Mouse (Mus musculus): Measurements from ENCODE around the gene Elf2.

Gene Elf2

DNA sequence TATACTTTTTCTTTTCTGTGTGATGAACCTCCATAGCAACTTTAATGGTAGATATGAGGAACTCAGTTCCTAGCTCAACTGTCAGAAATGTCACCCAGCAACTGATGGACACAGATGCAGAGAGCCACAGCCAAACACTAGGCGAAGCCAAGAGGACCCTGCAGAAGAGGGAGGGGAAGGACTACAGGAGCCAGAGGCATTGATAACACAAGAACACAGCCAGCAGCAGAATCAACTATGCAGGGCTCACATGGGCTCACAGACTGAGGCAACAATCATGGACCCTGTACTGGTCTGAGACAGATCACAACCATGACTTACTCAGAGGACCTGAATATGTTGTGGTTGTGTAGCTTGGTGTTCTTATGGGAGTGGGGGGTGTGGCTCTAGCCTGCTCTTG lies 56.1 kb downstream of the Elf2 start:
- in situ Hi-C loops (cut with MboI, MseI): loop anchor here (5.0 kb wide), 1 partner anchor 458 kb away; no protein-coding TSS in a partner anchor

DNA sequence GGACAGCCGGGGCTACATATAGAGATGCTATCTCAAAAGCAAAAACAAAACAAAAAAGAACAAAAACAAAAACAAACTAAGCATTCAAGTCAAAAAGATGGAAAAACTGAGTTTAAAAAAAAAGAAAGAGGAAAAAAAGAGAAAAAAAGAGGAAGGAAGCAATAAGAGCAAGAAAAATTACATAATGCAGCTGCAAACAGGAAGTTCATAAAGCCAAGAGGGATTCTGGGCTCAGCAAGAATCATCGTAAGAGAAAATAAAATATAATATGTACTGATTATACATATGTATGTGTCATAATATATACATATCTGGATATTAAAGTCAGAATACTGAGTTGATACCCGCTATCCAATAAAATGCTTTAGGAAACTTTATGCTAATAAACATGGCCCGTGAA lies 58.7 kb downstream of the Elf2 start:
- in situ Hi-C loops (cut with MboI, MseI): loop anchor here (5.0 kb wide), 1 partner anchor 461 kb away; no protein-coding TSS in a partner anchor

DNA sequence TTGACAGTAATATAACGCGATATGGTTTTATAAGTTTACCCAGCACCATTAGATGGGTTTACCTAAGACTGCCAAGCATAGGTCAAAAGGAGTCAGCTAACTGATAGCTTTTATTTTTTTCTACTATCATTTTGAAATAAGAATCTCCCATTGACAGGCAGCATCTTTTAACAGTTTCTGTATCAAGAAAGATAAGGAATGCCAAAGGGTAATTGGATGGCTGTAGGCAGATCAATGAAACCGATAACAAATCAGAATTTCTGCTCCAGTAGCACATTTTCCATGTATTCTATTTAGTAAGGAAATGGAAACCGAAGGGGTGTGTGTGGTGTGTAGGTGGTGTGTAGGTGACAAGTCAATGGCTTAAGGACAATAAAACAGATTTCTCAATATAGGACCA lies 62.0 kb downstream of the Elf2 start:
- in situ Hi-C loops (cut with MboI, MseI): no loop called here

DNA sequence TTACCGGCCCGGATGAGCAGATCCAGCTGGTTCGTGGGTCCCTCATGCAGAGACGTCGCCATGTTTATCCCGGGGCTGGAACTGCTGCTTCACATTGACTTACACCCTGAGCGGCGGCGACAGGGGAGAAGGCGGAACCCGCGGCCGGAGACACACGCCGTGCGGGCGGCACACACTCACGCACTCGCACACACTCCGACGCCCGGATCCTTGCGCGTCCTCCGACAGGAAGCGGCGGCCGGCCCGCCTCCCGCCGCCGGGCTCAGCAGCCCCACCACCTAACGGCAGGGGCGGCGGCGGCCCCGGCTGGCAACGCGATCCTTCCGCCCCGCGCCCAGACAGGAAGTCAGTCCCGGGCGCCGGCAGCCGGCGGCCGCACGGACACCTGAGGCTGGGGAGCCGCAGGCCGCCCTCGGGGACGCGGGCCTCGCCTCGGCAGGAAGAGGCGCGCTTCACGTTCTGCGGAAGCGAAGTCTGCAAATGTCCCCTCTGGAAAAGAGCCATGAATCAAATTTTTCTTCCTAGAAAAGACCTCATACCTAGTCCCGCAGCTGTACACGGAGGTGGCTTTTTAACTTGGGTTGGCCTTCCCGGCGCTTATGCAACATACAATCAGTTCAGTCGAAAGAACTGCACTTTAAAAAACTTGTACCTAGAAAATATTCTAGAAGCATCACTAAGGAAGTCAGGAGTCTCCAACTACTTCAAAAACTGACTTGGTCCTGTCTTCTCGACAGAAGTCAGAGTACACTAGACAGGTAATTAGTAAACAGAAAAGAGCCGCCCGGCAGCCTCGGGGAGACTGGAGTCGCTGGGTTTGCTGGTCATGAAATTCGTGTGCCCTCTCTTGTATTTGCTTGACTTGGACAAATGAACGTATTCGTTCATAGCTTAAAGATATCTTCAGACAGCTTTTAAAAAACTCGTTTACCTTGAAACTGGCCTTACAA lies 63.0 kb downstream of the Elf2 start:
- in situ Hi-C loops (cut with MboI, MseI): no loop called here

GRCm38 (mm10) chr3:51276421-51277111 lies 63.9 kb downstream of the Elf2 start:
- in situ Hi-C loops (cut with MboI, MseI): no loop called here

DNA sequence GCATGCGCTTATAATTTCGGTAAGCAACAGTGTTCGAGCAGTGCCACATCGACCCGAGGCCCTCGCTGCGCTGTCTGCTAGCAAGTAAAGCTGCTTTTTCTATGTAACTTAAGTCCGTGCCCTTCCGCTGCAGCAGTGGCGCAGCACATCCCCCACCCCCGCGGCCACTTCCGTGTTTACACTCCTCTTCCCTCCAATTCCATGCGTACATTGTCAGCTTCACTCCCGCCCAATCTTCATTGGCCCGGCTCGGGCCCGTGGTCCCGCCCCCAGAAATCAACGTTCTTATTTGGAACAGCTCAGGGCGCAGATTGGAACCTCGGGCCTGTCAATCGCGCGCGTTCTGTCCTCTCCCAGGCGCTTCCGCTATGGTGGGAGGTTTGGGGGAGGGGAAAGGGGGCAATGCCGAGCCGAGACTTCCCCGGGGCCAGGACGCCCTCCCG lies 64.5 kb downstream of the Elf2 start:
- in situ Hi-C loops (cut with MboI, MseI): no loop called here

DNA sequence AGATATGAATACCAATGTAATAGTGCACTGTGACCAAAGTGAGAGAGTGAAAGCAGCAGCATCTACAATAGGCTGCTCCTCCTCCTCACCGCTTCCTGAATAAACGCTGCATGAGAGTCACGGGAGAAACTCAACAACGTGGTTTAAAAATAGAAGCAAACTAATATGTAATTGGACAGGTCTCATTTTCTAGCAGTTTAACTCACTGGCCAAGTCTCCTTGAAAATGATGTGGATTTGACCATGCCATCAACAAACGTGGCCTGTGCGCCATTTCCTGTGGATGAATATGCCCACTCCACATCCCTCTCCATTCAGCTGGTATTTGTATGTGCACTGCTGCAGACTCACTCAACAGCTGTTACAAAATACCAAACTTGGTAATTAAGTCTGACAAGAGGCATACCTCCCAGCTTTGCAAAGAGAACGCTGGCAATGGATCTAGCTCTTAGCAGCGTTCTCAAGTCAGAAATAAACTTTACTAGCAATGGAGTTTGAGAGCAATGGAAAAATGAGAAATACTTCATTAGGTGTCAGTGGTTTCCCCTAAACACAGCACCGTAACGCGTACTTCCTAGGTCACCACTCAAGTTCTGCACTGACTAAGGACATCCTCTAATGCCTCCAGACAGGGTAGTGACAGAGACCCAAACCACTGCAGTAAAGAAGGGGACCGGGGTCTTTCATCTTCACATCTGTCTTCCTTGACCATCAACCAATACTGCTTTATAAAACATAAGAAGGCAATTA lies 70.2 kb downstream of the Elf2 start:
- in situ Hi-C loops (cut with MboI, MseI): no loop called here

DNA sequence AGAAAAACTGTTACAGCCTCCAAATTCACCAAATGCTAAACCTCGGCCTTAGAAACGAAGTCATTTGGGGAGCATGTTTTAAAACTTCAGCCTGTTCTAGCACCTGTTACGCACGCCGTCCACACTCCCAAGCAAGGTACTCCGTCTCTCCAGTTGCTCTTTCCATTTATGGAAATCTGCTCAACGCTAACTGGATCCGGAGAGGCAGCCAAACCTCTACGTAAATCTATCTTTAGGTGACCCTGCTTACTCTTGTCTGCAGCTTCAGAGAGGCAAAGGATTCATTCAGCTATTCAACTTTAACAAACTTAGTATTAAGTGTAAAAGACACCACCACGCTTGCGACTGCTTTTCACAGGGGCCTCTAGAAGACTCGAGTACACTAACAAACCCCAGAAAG lies 72.0 kb downstream of the Elf2 start:
- in situ Hi-C loops (cut with MboI, MseI): no loop called here

- in situ Hi-C loops (cut with MboI, MseI): no loop called here
These were observed 77.5 kb downstream of the Elf2 start for GRCm38 (mm10) chr3:51262942-51263341.

GRCm38 (mm10) chr3:51258070-51258469 lies 82.4 kb downstream of the Elf2 start:
- in situ Hi-C loops (cut with MboI, MseI): no loop called here

DNA sequence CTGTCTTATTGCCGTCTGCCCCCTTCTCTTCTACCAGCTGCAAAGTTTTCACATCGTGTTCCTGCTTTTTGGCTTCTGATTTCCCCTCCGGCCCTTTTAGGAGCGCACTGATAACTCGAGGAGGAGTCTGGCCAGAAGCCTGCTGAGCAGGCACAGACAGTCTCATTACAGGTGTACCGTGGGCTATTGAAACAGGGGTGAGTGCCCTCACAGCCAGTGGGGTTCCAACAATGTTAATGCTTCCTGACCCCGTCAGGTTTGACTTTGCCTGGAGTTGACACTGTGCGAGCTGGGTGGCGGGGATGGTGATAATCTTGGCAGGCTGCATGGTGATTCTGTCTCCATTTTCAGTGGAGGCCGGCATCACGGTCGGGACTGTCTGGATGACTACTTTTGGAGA lies 84.0 kb downstream of the Elf2 start:
- in situ Hi-C loops (cut with MboI, MseI): no loop called here

GRCm38 (mm10) chr3:51254784-51255183 lies 85.7 kb downstream of the Elf2 start:
- in situ Hi-C loops (cut with MboI, MseI): no loop called here

GRCm38 (mm10) chr3:51252689-51253402 lies 87.6 kb downstream of the Elf2 start:
- in situ Hi-C loops (cut with MboI, MseI): no loop called here

- in situ Hi-C loops (cut with MboI, MseI): no loop called here
These were observed 88.2 kb downstream of the Elf2 start for GRCm38 (mm10) chr3:51252223-51252622.

DNA sequence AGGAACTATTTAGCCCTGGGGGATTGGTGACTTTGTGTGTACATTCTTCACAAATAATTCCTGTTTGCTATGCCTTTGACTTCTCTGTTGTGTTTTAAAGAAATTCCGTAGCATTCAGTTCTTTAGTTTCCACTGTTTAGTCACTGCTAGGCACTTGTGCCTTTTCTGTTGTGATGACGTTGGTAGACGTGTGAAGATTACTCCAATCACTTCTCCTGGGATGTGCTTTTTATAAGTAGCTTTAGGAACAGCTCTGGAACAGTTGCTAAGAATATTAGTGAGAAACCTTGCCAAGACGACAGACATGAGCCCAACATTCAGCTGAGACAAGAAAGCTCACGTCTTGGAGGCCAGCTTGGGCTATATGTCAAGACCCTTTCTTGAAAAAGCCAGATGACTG lies 89.4 kb downstream of the Elf2 start:
- in situ Hi-C loops (cut with MboI, MseI): no loop called here

DNA sequence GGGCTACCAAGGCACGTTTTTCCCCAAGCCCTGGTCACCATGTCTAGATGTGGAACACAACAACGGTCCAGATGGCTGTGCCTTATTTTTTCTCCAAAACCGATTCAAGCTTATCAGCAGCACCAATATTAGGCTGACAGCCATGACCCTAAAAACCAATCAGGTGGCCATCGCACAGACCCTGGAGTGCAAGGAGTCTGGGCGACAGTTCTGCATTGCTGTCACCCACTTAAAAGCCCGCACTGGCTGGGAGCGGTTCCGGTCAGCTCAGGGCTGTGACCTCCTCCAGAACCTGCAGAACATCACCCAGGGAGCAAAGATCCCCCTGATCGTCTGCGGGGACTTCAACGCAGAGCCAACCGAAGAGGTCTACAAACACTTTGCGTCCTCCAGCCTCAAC lies 90.6 kb downstream of the Elf2 start:
- in situ Hi-C loops (cut with MboI, MseI): no loop called here

DNA sequence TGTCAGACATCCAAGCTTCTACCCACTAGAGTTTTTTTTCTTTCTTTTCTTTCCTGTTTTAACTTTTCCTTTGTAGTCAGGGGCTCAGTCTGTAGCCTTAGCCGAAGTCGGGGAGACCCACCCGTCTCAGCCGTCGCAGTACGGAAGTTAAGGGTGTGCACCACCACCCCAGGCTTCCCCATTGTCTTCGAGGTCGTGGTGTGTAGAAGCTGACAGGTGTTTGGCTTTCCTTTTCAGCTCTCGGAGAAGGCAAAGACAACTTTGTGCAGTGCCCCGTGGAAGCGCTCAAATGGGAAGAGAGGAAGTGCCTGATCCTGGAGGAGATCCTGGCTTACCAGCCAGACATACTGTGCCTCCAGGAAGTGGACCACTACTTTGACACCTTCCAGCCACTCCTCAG lies 91.0 kb downstream of the Elf2 start:
- in situ Hi-C loops (cut with MboI, MseI): no loop called here

DNA sequence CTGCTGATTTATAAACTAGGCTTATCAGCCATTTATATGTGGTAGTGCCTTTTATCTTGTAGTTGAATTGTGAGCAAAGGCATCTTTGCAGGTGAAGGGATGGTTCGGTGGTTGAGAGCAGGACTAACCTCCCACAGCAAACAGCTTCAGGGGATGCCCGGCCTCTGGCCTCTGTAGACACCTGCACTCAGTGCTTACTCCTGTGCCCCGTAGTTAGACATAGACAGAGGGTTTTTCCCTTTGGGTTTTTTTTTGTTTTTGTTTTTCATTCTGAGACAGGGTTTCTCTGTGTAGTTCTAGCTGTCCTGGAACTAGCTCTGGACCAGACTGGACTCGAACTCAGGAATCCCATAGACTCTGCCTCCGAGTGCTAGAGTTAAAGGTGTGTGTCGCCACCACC lies 91.9 kb downstream of the Elf2 start:
- in situ Hi-C loops (cut with MboI, MseI): no loop called here

- in situ Hi-C loops (cut with MboI, MseI): no loop called here
These were observed 92.8 kb downstream of the Elf2 start for GRCm38 (mm10) chr3:51247704-51248103.

GRCm38 (mm10) chr3:51239541-51239940 lies 100.9 kb downstream of the Elf2 start:
- in situ Hi-C loops (cut with MboI, MseI): no loop called here

- in situ Hi-C loops (cut with MboI, MseI): no loop called here
These were observed 101.9 kb downstream of the Elf2 start for GRCm38 (mm10) chr3:51238515-51238914.

GRCm38 (mm10) chr3:51234752-51235055 lies 105.8 kb downstream of the Elf2 start:
- in situ Hi-C loops (cut with MboI, MseI): loop anchor here (5.0 kb wide), 2 partner anchors 103 to 968 kb away; no protein-coding TSS in a partner anchor
